Mouse (Mus musculus): ENCODE measurements around the gene Vash1. TPM values are rescaled to one million over a fixed set of nuclear protein-coding genes. Genes with fewer than 3 reads are reported as not detected.

Vash1 gene
- polyA plus RNA-seq, 1 experiment from 2014 or later = 0.99 TPM

GRCm38 (mm10) chr12:86699965-86700926, 21.7 kb downstream of the Vash1 start:
- Histone ChIP-seq H3K4me2 (ENCODE audit: low read depth, low read length) (no peak overlapping the region), H3K4me3 (ENCODE audit: low read depth, low read length) (no peak overlapping the region), H3K9me3 (replicated peaks; ENCODE audit: control insufficient read depth, low read length) (no peaks in the 10 kb centered on the region), H3K27ac (ENCODE audit: low read length) (no peak overlapping the region), H3K27me3 (ENCODE audit: control insufficient read depth, insufficient read depth, low read depth, low read length) (no peaks in the 10 kb centered on the region), H3K4me1 (ENCODE audit: control insufficient read depth, low read depth, low read length) (no peaks in the 10 kb centered on the region), H3K9ac (ENCODE audit: low read depth, low read length) (no peak overlapping the region), H3K36me3 (ENCODE audit: control insufficient read depth, insufficient read depth) (no peaks in the 10 kb centered on the region)
- WGBS (ENCODE audit: insufficient replicate concordance) = 44% methylated on average over 19 of the region's 19 CpGs
- ATAC-seq (ENCODE audit: low read depth) = no peak

GRCm38 (mm10) chr12:86700927-86701310, 22.4 kb downstream of the Vash1 start:
- no peak overlapping the region for H3K9ac ChIP-seq (ENCODE audit: low read depth, low read length)
- H3K9me3 ChIP-seq (replicated peaks; ENCODE audit: control insufficient read depth, low read length) = no peaks in the 10 kb centered on the region
- no peak for ATAC-seq (ENCODE audit: low read depth)
- H3K4me2 ChIP-seq (ENCODE audit: low read depth, low read length) = no peak overlapping the region
- no peaks in the 10 kb centered on the region for H3K4me1 ChIP-seq (ENCODE audit: control insufficient read depth, low read depth, low read length)
- H3K36me3 ChIP-seq (ENCODE audit: control insufficient read depth, insufficient read depth) = no peaks in the 10 kb centered on the region
- H3K27me3 ChIP-seq (ENCODE audit: control insufficient read depth, insufficient read depth, low read depth, low read length) = no peaks in the 10 kb centered on the region
- no peak overlapping the region for H3K4me3 ChIP-seq (ENCODE audit: low read depth, low read length)
- 59% methylated on average over 4 of the region's 4 CpGs for whole genome bisulfite sequencing (ENCODE audit: insufficient replicate concordance)
- H3K27ac ChIP-seq (ENCODE audit: low read length) = no peak overlapping the region

GRCm38 (mm10) chr12:86701491-86701890, 23.0 kb downstream of the Vash1 start:
- Histone ChIP-seq H3K9me3 (replicated peaks; ENCODE audit: control insufficient read depth, low read length) (no peaks in the 10 kb centered on the region), H3K27ac (ENCODE audit: low read length) (no peak overlapping the region), H3K4me2 (ENCODE audit: low read depth, low read length) (no peak overlapping the region), H3K4me3 (ENCODE audit: low read depth, low read length) (no peak overlapping the region), H3K36me3 (ENCODE audit: control insufficient read depth, insufficient read depth) (no peaks in the 10 kb centered on the region), H3K4me1 (ENCODE audit: control insufficient read depth, low read depth, low read length) (no peaks in the 10 kb centered on the region), H3K27me3 (ENCODE audit: control insufficient read depth, insufficient read depth, low read depth, low read length) (no peaks in the 10 kb centered on the region), H3K9ac (ENCODE audit: low read depth, low read length) (no peak overlapping the region)
- ATAC-seq (ENCODE audit: low read depth) = no peak
- 78% methylated on average over 4 of the region's 4 CpGs for WGBS (ENCODE audit: insufficient replicate concordance)

GRCm38 (mm10) chr12:86702690-86703089, 24.2 kb downstream of the Vash1 start:
- no peak overlapping the region for H3K4me3 ChIP-seq (ENCODE audit: low read depth, low read length)
- no peak overlapping the region for H3K9ac ChIP-seq (ENCODE audit: low read depth, low read length)
- H3K4me1 ChIP-seq (ENCODE audit: control insufficient read depth, low read depth, low read length) = no peaks in the 10 kb centered on the region
- no peak for ATAC-seq (ENCODE audit: low read depth)
- H3K27ac ChIP-seq (ENCODE audit: low read length) = no peak overlapping the region
- no peaks in the 10 kb centered on the region for H3K36me3 ChIP-seq (ENCODE audit: control insufficient read depth, insufficient read depth)
- no peaks in the 10 kb centered on the region for H3K9me3 ChIP-seq (replicated peaks; ENCODE audit: control insufficient read depth, low read length)
- H3K4me2 ChIP-seq (ENCODE audit: low read depth, low read length) = no peak overlapping the region
- WGBS (ENCODE audit: insufficient replicate concordance) = 77% methylated on average over 3 of the region's 3 CpGs
- no peaks in the 10 kb centered on the region for H3K27me3 ChIP-seq (ENCODE audit: control insufficient read depth, insufficient read depth, low read depth, low read length)

- Histone ChIP-seq H3K27ac (ENCODE audit: low read length) (no peak overlapping the region), H3K9me3 (replicated peaks; ENCODE audit: control insufficient read depth, low read length) (no peaks in the 10 kb centered on the region), H3K36me3 (ENCODE audit: control insufficient read depth, insufficient read depth) (no peaks in the 10 kb centered on the region), H3K4me2 (ENCODE audit: low read depth, low read length) (no peak overlapping the region), H3K27me3 (ENCODE audit: control insufficient read depth, insufficient read depth, low read depth, low read length) (no peaks in the 10 kb centered on the region), H3K9ac (ENCODE audit: low read depth, low read length) (no peak overlapping the region), H3K4me1 (ENCODE audit: control insufficient read depth, low read depth, low read length) (no peaks in the 10 kb centered on the region), H3K4me3 (ENCODE audit: low read depth, low read length) (no peak overlapping the region)
- WGBS (ENCODE audit: insufficient replicate concordance) = 62% methylated on average over 5 of the region's 5 CpGs
- no peak for ATAC-seq (ENCODE audit: low read depth)
These were observed 27.3 kb downstream of the Vash1 start for GRCm38 (mm10) chr12:86705843-86706242.

- H3K9ac ChIP-seq (ENCODE audit: low read depth, low read length) = no peak overlapping the region
- 19% methylated on average over 5 of the region's 5 CpGs for WGBS (ENCODE audit: insufficient replicate concordance)
- no peak overlapping the region for H3K27ac ChIP-seq (ENCODE audit: low read length)
- no peaks in the 10 kb centered on the region for H3K4me1 ChIP-seq (ENCODE audit: control insufficient read depth, low read depth, low read length)
- H3K9me3 ChIP-seq (replicated peaks; ENCODE audit: control insufficient read depth, low read length) = no peaks in the 10 kb centered on the region
- ATAC-seq (ENCODE audit: low read depth) = no peak; the same call in 1 of the 2 replicates
- no peak overlapping the region for H3K4me2 ChIP-seq (ENCODE audit: low read depth, low read length)
- no peaks in the 10 kb centered on the region for H3K27me3 ChIP-seq (ENCODE audit: control insufficient read depth, insufficient read depth, low read depth, low read length)
- H3K4me3 ChIP-seq (ENCODE audit: low read depth, low read length) = no peak overlapping the region
- H3K36me3 ChIP-seq (ENCODE audit: control insufficient read depth, insufficient read depth) = no peaks in the 10 kb centered on the region
These were observed 35.5 kb downstream of the Vash1 start for GRCm38 (mm10) chr12:86714026-86714425.

- no peak overlapping the region for H3K27ac ChIP-seq (ENCODE audit: low read length)
- 40% methylated on average over 5 of the region's 5 CpGs for WGBS (ENCODE audit: insufficient replicate concordance)
These were observed 36.9 kb downstream of the Vash1 start for GRCm38 (mm10) chr12:86715401-86715800.

GRCm38 (mm10) chr12:86716962-86717361, 38.5 kb downstream of the Vash1 start:
- no peaks in the 10 kb centered on the region for H3K9me3 ChIP-seq (replicated peaks; ENCODE audit: control insufficient read depth, low read length)
- H3K27me3 ChIP-seq (ENCODE audit: control insufficient read depth, insufficient read depth, low read depth, low read length) = no peaks in the 10 kb centered on the region
- H3K9ac ChIP-seq (ENCODE audit: low read depth, low read length) = no peak overlapping the region
- no peak overlapping the region for H3K4me3 ChIP-seq (ENCODE audit: low read depth, low read length)
- no peak overlapping the region for H3K27ac ChIP-seq (ENCODE audit: low read length)
- H3K36me3 ChIP-seq (ENCODE audit: control insufficient read depth, insufficient read depth) = no peaks in the 10 kb centered on the region
- H3K4me1 ChIP-seq (ENCODE audit: control insufficient read depth, low read depth, low read length) = no peaks in the 10 kb centered on the region
- WGBS (ENCODE audit: insufficient replicate concordance) = 72% methylated on average over 11 of the region's 11 CpGs
- no peak for ATAC-seq (ENCODE audit: low read depth)
- H3K4me2 ChIP-seq (ENCODE audit: low read depth, low read length) = no peak overlapping the region

More at GRCm38 (mm10) chr12:86715401-86715800, 36.9 kb downstream of the Vash1 start:
- no peak for ATAC-seq (ENCODE audit: low read depth)
- Histone ChIP-seq H3K36me3 (ENCODE audit: control insufficient read depth, insufficient read depth) (no peaks in the 10 kb centered on the region), H3K4me2 (ENCODE audit: low read depth, low read length) (no peak overlapping the region), H3K27me3 (ENCODE audit: control insufficient read depth, insufficient read depth, low read depth, low read length) (no peaks in the 10 kb centered on the region), H3K4me3 (ENCODE audit: low read depth, low read length) (no peak overlapping the region), H3K9me3 (replicated peaks; ENCODE audit: control insufficient read depth, low read length) (no peaks in the 10 kb centered on the region), H3K9ac (ENCODE audit: low read depth, low read length) (no peak overlapping the region), H3K4me1 (ENCODE audit: control insufficient read depth, low read depth, low read length) (no peaks in the 10 kb centered on the region)

GRCm38 (mm10) chr12:86719961-86720639, 41.6 kb downstream of the Vash1 start:
- Histone ChIP-seq H3K4me2 (ENCODE audit: low read depth, low read length) (no peak overlapping the region), H3K4me1 (ENCODE audit: control insufficient read depth, low read depth, low read length) (no peaks in the 10 kb centered on the region), H3K27ac (ENCODE audit: low read length) (no peak overlapping the region), H3K9me3 (replicated peaks; ENCODE audit: control insufficient read depth, low read length) (no peaks in the 10 kb centered on the region), H3K9ac (ENCODE audit: low read depth, low read length) (no peak overlapping the region), H3K4me3 (ENCODE audit: low read depth, low read length) (no peak overlapping the region), H3K27me3 (ENCODE audit: control insufficient read depth, insufficient read depth, low read depth, low read length) (no peaks in the 10 kb centered on the region), H3K36me3 (ENCODE audit: control insufficient read depth, insufficient read depth) (no peaks in the 10 kb centered on the region)
- WGBS (ENCODE audit: insufficient replicate concordance) = 69% methylated on average over 18 of the region's 18 CpGs
- ATAC-seq (ENCODE audit: low read depth) = no peak
